26 mouse cellular contexts compared by ENCODE assay signal in genomic region chr13:71350787-71351186, GRCm38 (mm10).
"Had no signal": no experiment of that assay in that cellular context is flagged by ENCODE, and none has a peak within 500 bp of the region (broad histone marks: within the 10 kb centered on the region; RNA-seq: fewer than 3 reads in every experiment).

No protein-coding gene starts in this region.

- H3K4me2 ChIP-seq: heart, embryonic 11.5 days; heart, embryonic 13.5 days; heart, embryonic 15.5 days; hindbrain, embryonic 12.5 days; hindbrain, embryonic 14.5 days; kidney, embryonic 15.5 days; limb, embryonic 13.5 days; limb, embryonic 15.5 days; liver, embryonic 12.5 days had no signal

- ATAC-seq: hindbrain, embryonic 16.5 days; intestine, embryonic 16.5 days; liver, embryonic 12.5 days had no signal

- H3K9ac ChIP-seq: heart, embryonic 13.5 days; heart, embryonic 15.5 days; hindbrain, embryonic 12.5 days; hindbrain, embryonic 14.5 days; kidney, embryonic 15.5 days; limb, embryonic 13.5 days; limb, embryonic 15.5 days; liver, embryonic 12.5 days; liver, embryonic 14.5 days had no signal

- H3K9me3 ChIP-seq: heart, embryonic 13.5 days; heart, embryonic 15.5 days; hindbrain, embryonic 12.5 days; kidney, embryonic 15.5 days; limb, embryonic 13.5 days; limb, embryonic 15.5 days; liver, embryonic 12.5 days had no signal

- H3K27me3 ChIP-seq: heart, embryonic 13.5 days; heart, embryonic 15.5 days; hindbrain, embryonic 12.5 days; kidney, embryonic 15.5 days; limb, embryonic 13.5 days; limb, embryonic 15.5 days; liver, embryonic 12.5 days had no signal

- H3K36me3 ChIP-seq: heart, embryonic 13.5 days; heart, embryonic 15.5 days; hindbrain, embryonic 12.5 days; kidney, embryonic 15.5 days; limb, embryonic 13.5 days; limb, embryonic 15.5 days; liver, embryonic 12.5 days had no signal

- DNase-seq: gastrocnemius, postnatal 14 days; gastrocnemius, postnatal 36 days; heart, adult 18-20 months; heart, postnatal 14 days; heart, postnatal 36 days; kidney, adult 11 months; kidney, adult 2 months; kidney, adult 9 months; kidney, postnatal 14 days; kidney, postnatal 36 days; layer of hippocampus, adult 9-11 months; layer of hippocampus, postnatal 36 days; left cerebral cortex, postnatal 4 days had no signal

- H3K27ac ChIP-seq: heart, embryonic 13.5 days; heart, embryonic 15.5 days; hindbrain, embryonic 12.5 days; hindbrain, embryonic 14.5 days; kidney, embryonic 15.5 days; kidney, postnatal 0 days; limb, embryonic 13.5 days; limb, embryonic 15.5 days; liver, embryonic 12.5 days; liver, embryonic 14.5 days had no signal

- H3K4me3 ChIP-seq: heart, embryonic 13.5 days; heart, embryonic 15.5 days; hindbrain, embryonic 12.5 days; kidney, embryonic 15.5 days; limb, embryonic 13.5 days; limb, embryonic 15.5 days; liver, embryonic 12.5 days had no signal

- H3K4me1 ChIP-seq: heart, embryonic 13.5 days; heart, embryonic 15.5 days; hindbrain, embryonic 12.5 days; kidney, embryonic 15.5 days; limb, embryonic 13.5 days; limb, embryonic 15.5 days; liver, embryonic 12.5 days had no signal
